Mouse (Mus musculus) WW6 (cell line): ENCODE measurements at regions not wholly inside any gene's neighbourhood (a gene's known extent, or its start where the extent isn't known, plus 50 kb on each side); places are given as distances from the start of the nearest gene placed in this dataset.
A peak's percentile ranks its signal among the peaks of the same experiment; 100 is the strongest.

Experiments
- DNase-seq: peaks from one replicate; pipeline ENCODE4 v3.0.0-alpha.2; 2013; ENCODE audit warnings: low read depth, low spot score

- DNase-seq: no peak
Measured at GRCm38 (mm10) chr16:87783561-87784304, 85.0 kb downstream of the Bach1 start.

GRCm38 (mm10) chr16:87784405-87784994, 85.8 kb downstream of the Bach1 start:
- no peak for DNase-seq

DNA sequence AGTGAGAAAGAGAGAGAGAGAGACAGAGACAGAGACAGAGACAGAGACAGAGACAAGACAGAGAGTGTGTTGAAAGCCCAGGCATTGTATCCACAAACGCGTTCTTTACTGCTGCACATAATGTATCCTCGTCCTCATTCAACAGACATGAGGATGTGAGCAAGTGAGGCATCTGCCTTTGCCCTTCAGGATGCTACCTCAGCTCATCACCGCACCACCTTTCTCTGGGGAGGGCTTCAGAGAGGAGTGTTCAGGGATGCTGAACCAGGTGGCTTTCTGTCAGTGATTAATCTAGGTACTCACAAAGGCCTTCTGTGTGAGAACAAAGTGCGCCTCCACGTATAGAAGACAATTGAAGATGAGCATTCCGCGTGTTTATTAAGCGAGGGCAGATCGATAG, 90.8 kb downstream of the Bach1 start:
- DNase-seq: no peak

GRCm38 (mm10) chr16:87789957-87790356, 91.2 kb downstream of the Bach1 start:
- DNase-seq: no peak

GRCm38 (mm10) chr16:87796514-87797248, 97.9 kb downstream of the Bach1 start:
- DNase-seq: no peak

- no peak for DNase-seq
Measured at GRCm38 (mm10) chr16:87802317-87802716, 103.6 kb downstream of the Bach1 start.

DNA sequence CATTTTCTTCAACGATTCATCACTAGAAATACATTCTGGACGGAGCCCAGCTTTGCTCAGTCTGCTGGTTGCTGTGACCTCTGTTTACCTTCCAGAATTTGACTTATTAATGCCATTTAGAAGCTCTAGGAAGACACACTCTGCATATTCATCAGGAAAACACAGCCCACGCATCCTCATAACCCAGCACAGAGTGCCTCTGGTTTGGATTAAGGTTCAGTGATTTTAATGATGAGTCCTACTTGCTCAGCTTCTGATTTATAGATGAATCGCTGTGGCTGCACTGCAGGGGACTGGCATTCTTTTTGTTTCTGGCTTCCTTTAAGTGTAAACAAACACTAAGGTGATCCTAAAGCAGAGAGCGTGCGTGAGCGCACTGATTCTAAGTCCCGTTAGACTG, 118.8 kb downstream of the Bach1 start:
- no peak for DNase-seq

- no peak for DNase-seq
Measured at GRCm38 (mm10) chr16:87834296-87834695, 135.6 kb downstream of the Bach1 start.

GRCm38 (mm10) chr16:87840949-87841546, 142.3 kb downstream of the Bach1 start:
- DNase-seq: peak; percentile 22
